ENCODE assay signal across 16 mouse cellular contexts in genomic region chr17:31940607-31941006, GRCm38 (mm10).
DNase-seq lines count a peak whose midpoint lies in the region; ATAC-seq and TF ChIP-seq lines count a peak whose summit lies in the region.
"Had no signal": no experiment of that assay in that cellular context is flagged by ENCODE, and none has a peak within 500 bp of the region (broad histone marks: within the 10 kb centered on the region; RNA-seq: fewer than 3 reads in every experiment).

No protein-coding gene starts in this region.

- intact Hi-C loops in heart, postnatal 14 days (cut with DNase I): no loop called here

- ATAC-seq in monocyte, adult 5-6 weeks (replicated peaks; ENCODE audit: insufficient number of reproducible peaks, low FRiP score, low TSS enrichment, poor library complexity, severe bottlenecking): no peak
- ATAC-seq: intestine, embryonic 15.5 days had no signal

- peak; percentile 56 to 80 for DNase-seq in heart, adult 18-20 months
- no peak for DNase-seq in heart, postnatal 14 days
- no peak for DNase-seq in layer of hippocampus, adult 2 months (ENCODE audit: low spot score in 2 of 2)
- no peak for DNase-seq in layer of hippocampus, postnatal 14 days (ENCODE audit: low spot score in 2 of 2)
- peak; percentile 40 for DNase-seq in urinary bladder, postnatal 14 days (ENCODE audit: low spot score)
- no peak for DNase-seq in urinary bladder, postnatal 10 days (ENCODE audit: low spot score)
- no peak for DNase-seq in layer of hippocampus, adult 9-10 months (ENCODE audit: low spot score)
- DNase-seq: B cell, adult 2 months; cerebellum, adult 11-12 months; right cerebral cortex, adult 18-20 months; thymus, postnatal 4 days had no signal

- TF ChIP-seq CTCF in layer of hippocampus, adult 2 months (conservative IDR thresholded peaks at IDR 0.05): no peak

- H3K27ac ChIP-seq in layer of hippocampus, adult 2 months: peak overlapping the region; percentile 43; the same call in 1 of the 2 replicates
- H3K27ac ChIP-seq: hindbrain, embryonic 12.5 days; intestine, embryonic 15.5 days; limb, embryonic 15.5 days had no signal

- H3K4me3 ChIP-seq in layer of hippocampus, adult 2 months: no peak overlapping the region
- H3K4me3 ChIP-seq: hindbrain, embryonic 12.5 days; intestine, embryonic 15.5 days; limb, embryonic 15.5 days; myocyte had no signal

Comparison
In these comparisons a context has a peak if more than half of its experiments do, and no peak if none do; other contexts are left out.
1. DNase-seq: peak in heart, adult 18-20 months (2 of 2) and urinary bladder, postnatal 14 days (single experiment); none in heart, postnatal 14 days (0 of 2), layer of hippocampus, adult 2 months (0 of 2), layer of hippocampus, postnatal 14 days (0 of 2), urinary bladder, postnatal 10 days (single experiment) and layer of hippocampus, adult 9-10 months (single experiment).